Comparison of ENCODE assay signal across 31 mouse cellular contexts in genomic region chr1:91037213-91037612, GRCm38 (mm10). TPM values are rescaled to one million over a fixed set of nuclear protein-coding genes. Genes with fewer than 3 reads are reported as not detected.
DNase-seq lines count a peak whose midpoint lies in the region; ATAC-seq and TF ChIP-seq lines count a peak whose summit lies in the region.
"Had no signal": no experiment of that assay in that cellular context is flagged by ENCODE, and none has a peak within 500 bp of the region (broad histone marks: within the 10 kb centered on the region; RNA-seq: fewer than 3 reads in every experiment).

No protein-coding gene starts in this region.

- intact Hi-C loops in heart, postnatal 25 days (cut with DNase I), result loop anchor here (5.0 kb wide), 2 partner anchors 65 to 205 kb away; no protein-coding TSS in a partner anchor

- peak overlapping the region; percentile 33; the same call in 1 of the 2 replicates for H3K9ac ChIP-seq in heart, embryonic 13.5 days
- H3K9ac ChIP-seq: forebrain, embryonic 15.5 days; hindbrain, embryonic 12.5 days; limb, embryonic 15.5 days; liver, embryonic 13.5 days; midbrain, embryonic 13.5 days; neural tube, embryonic 13.5 days had no signal

- no peak overlapping the region for H3K4me3 ChIP-seq in heart, embryonic 13.5 days
- H3K4me3 ChIP-seq in layer of hippocampus, adult 2 months, result no peak overlapping the region
- H3K4me3 ChIP-seq: forebrain, embryonic 10.5 days; forebrain, embryonic 15.5 days; hindbrain, embryonic 12.5 days; limb, embryonic 10.5 days; limb, embryonic 15.5 days; liver, embryonic 13.5 days; midbrain, embryonic 13.5 days; neural tube, embryonic 13.5 days had no signal

- H3K4me1 ChIP-seq in heart, embryonic 13.5 days, result peaks cover 97% of the 10 kb centered on the region

- ATAC-seq in frontal cortex, adult (ENCODE audit: low TSS enrichment), result peak; percentile 60; the same call in 1 of the 2 replicates
- no peak for ATAC-seq in heart, embryonic 13.5 days (ENCODE audit: extremely low read depth, insufficient number of reproducible peaks, low FRiP score, low TSS enrichment)
- ATAC-seq: forebrain, embryonic 15.5 days; intestine, embryonic 16.5 days; midbrain, embryonic 13.5 days; Patski had no signal

- TF ChIP-seq CTCF in layer of hippocampus, adult 2 months (conservative IDR thresholded peaks at IDR 0.05), result no peak

- H3K36me3 ChIP-seq in heart, embryonic 13.5 days, result peaks cover 10% of the 10 kb centered on the region; the same call in 1 of the 2 replicates
- H3K36me3 ChIP-seq: forebrain, embryonic 10.5 days; forebrain, embryonic 15.5 days; hindbrain, embryonic 12.5 days; limb, embryonic 10.5 days; limb, embryonic 15.5 days; liver, embryonic 13.5 days; midbrain, embryonic 13.5 days; neural tube, embryonic 13.5 days had no signal

- H3K27ac ChIP-seq in heart, embryonic 13.5 days (replicated peaks), result peak overlapping the region; percentile 57
- H3K27ac ChIP-seq in layer of hippocampus, adult 2 months, result peak overlapping the region; percentile 50; the same call in 1 of the 2 replicates
- H3K27ac ChIP-seq: forebrain, embryonic 10.5 days; forebrain, embryonic 15.5 days; hindbrain, embryonic 12.5 days; kidney, postnatal 0 days; limb, embryonic 10.5 days; limb, embryonic 15.5 days; liver, embryonic 13.5 days; midbrain, embryonic 13.5 days; neural tube, embryonic 13.5 days; stomach, postnatal 0 days had no signal

- H3K4me2 ChIP-seq in heart, embryonic 13.5 days, result no peak overlapping the region
- H3K4me2 ChIP-seq: forebrain, embryonic 15.5 days; hindbrain, embryonic 12.5 days; limb, embryonic 15.5 days; liver, embryonic 13.5 days; midbrain, embryonic 13.5 days; neural tube, embryonic 13.5 days had no signal

- H3K9me3 ChIP-seq in heart, embryonic 13.5 days, result no peaks in the 10 kb centered on the region
- H3K9me3 ChIP-seq: forebrain, embryonic 10.5 days; forebrain, embryonic 15.5 days; hindbrain, embryonic 12.5 days; limb, embryonic 10.5 days; limb, embryonic 15.5 days; liver, embryonic 13.5 days; midbrain, embryonic 13.5 days; neural tube, embryonic 13.5 days had no signal

- WGBS in heart, embryonic 13.5 days, result 64% methylated on average over 4 of the region's 4 CpGs

- H3K27me3 ChIP-seq in heart, embryonic 13.5 days (replicated peaks), result no peaks in the 10 kb centered on the region
- H3K27me3 ChIP-seq: forebrain, embryonic 15.5 days; hindbrain, embryonic 12.5 days; limb, embryonic 15.5 days; liver, embryonic 13.5 days; midbrain, embryonic 13.5 days; neural tube, embryonic 13.5 days; Patski had no signal

- DNase-seq in frontal cortex, postnatal 14 days (ENCODE audit: low spot score in 2 of 2), result no peak
- no peak for DNase-seq in heart, postnatal 25 days (ENCODE audit: low spot score)
- no peak for DNase-seq in layer of hippocampus, adult 2 months (ENCODE audit: low spot score in 2 of 2)
- DNase-seq in layer of hippocampus, postnatal 14 days (ENCODE audit: low spot score in 2 of 2), result no peak
- no peak for DNase-seq in adrenal gland, postnatal 14 days
- DNase-seq: adrenal gland, postnatal 25 days; cerebellum, adult 18-20 months; cerebellum, postnatal 10 days; gastrocnemius, postnatal 14 days; heart, adult 18-20 months; kidney, adult 8-10 months; kidney, postnatal 4 days; liver, embryonic 13.5 days; lung, adult 18-20 months; lung, postnatal 4 days; right cerebral cortex, postnatal 4 days; thymus, adult 18-20 months; thymus, postnatal 25 days had no signal

RNA-seq across cellular contexts. Expression of gene Lrrfip1, which starts 38.7 kb away (rescaled TPM):
- polyA plus RNA-seq in heart, embryonic 13.5 days (2015; fragmentation: Nextera tagmentation; extraction: Ambion mirVana), result 122 and 137 TPM in 2 replicates
- 10 to 100 TPM; 81.3 to 98.0 TPM for total RNA-seq in heart, postnatal 25 days (2021)
- 10 to 100 TPM; 77.6 to 82.3 TPM for total RNA-seq in layer of hippocampus, adult 2 months (2021)
- total RNA-seq in layer of hippocampus, postnatal 14 days (2021), result 10 to 100 TPM; 73.0 to 82.7 TPM
- total RNA-seq in adrenal gland, postnatal 14 days (2021), result 49.4 and 61.1 TPM in 2 replicates
